Mouse (Mus musculus) intestine, embryonic 14.5 days (tissue): Measurements from ENCODE around the gene Wdr27. TPM values are rescaled to one million over a fixed set of nuclear protein-coding genes. Genes with fewer than 3 reads are reported as not detected.

ENCODE experiments used
- ATAC-seq: fragments of 200-750 bp; cut with Nextera tagmentation; replicated peaks from 2 replicates; pipeline ENCODE4 v1.8.0; 2017; ENCODE audit warnings: low read depth, moderate number of reproducible peaks, moderate TSS enrichment, moderate library complexity; ENCODE audit not compliant: low FRiP score, low TSS enrichment
- DNase-seq: peaks from one replicate; pipeline ENCODE4 v3.0.0-alpha.2; 2018; ENCODE audit warnings: low spot score
- H3K27ac ChIP-seq: fragments of 300-500 bp; sonication (generic); 2 replicates; pipeline ENCODE4 v1.5.1; 2014; ENCODE audit warnings: low read depth, mild to moderate bottlenecking, control low read depth
- H3K27me3 ChIP-seq: fragments of 300-500 bp; sonication (generic); replicated peaks from 2 replicates; pipeline ENCODE4 v1.6.1; 2014; ENCODE audit warnings: low read length, control low read depth; ENCODE audit not compliant: control insufficient read depth, insufficient read depth
- H3K36me3 ChIP-seq: fragments of 300-500 bp; sonication (generic); 2 replicates; pipeline ENCODE4 v1.6.1; 2014; ENCODE audit warnings: low read length, control low read depth; ENCODE audit not compliant: control insufficient read depth, insufficient read depth
- H3K4me1 ChIP-seq: fragments of 300-500 bp; sonication (generic); replicated peaks from 2 replicates; pipeline ENCODE4 v1.6.1; 2014; ENCODE audit warnings: low read length, control low read depth, mixed read lengths; ENCODE audit not compliant: control insufficient read depth, insufficient read depth
- H3K4me2 ChIP-seq: fragments of 300-500 bp; sonication (generic); 2 replicates; pipeline ENCODE4 v1.6.1; 2014; ENCODE audit warnings: low read length
- H3K4me3 ChIP-seq: fragments of 300-500 bp; sonication (generic); 2 replicates; pipeline ENCODE4 v1.5.1; 2014; ENCODE audit warnings: low read depth, low read length, control low read depth, mixed read lengths
- H3K9ac ChIP-seq: fragments of 300-500 bp; sonication (generic); 2 replicates; pipeline ENCODE4 v1.6.1; 2014; ENCODE audit warnings: mild to moderate bottlenecking, low read length
- H3K9me3 ChIP-seq: fragments of 300-500 bp; sonication (generic); 2 replicates; pipeline ENCODE4 v1.6.1; 2016; ENCODE audit warnings: low read length, control low read depth; ENCODE audit not compliant: control insufficient read depth
- WGBS: fragments of 180-500 bp; shearing (Covaris S2); extraction: QIAGEN DNeasy Blood & Tissue Kit; methylation state at CpG from one replicate; pipeline ENCODE4 v1.1.7; 2014; 5-methylcytosine and 5-hydroxymethylcytosine counted together
- polyA plus RNA-seq: library from polyadenylated mRNA; unstranded; fragments of >200 nt; fragmentation: Nextera tagmentation; extraction: Ambion mirVana; gene quantifications from 2 replicates; pipeline ENCODE4 v1.2.1, GENCODE M21; 2014

Gene Wdr27
- polyA plus RNA-seq, 1 experiment from 2014 or later: 6.1 TPM

DNA sequence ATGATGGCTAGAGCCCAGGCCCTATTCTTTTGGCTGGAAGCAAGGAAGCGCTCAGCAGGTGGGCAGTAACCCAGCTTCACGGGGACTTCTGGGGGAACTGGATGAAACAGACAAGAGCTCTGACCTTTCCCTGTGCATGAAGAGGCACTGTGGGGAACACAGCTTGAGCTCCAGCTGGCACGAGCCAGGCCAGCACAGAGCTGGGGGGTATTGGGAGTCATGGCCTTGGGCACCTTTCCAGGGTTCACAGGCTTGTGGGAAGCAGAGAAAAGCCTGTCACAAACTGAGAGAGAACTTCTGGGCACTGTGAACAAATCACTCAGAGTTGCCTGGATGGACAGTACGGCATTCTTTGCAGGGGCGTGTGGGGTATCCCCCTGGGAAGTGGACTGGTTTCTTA lies 118.0 kb downstream of the Wdr27 start:
- Histone ChIP-seq H3K4me3 (no peak overlapping the region), H3K4me1 (no peaks in the 10 kb centered on the region), H3K27ac (no peak overlapping the region), H3K36me3 (no peaks in the 10 kb centered on the region), H3K9me3 (no peaks in the 10 kb centered on the region), H3K4me2 (no peak overlapping the region), H3K9ac (no peak overlapping the region), H3K27me3 (no peaks in the 10 kb centered on the region)
- DNase-seq: no peak
- 77% methylated on average over 5 of the region's 5 CpGs for WGBS
- no peak for ATAC-seq

DNA sequence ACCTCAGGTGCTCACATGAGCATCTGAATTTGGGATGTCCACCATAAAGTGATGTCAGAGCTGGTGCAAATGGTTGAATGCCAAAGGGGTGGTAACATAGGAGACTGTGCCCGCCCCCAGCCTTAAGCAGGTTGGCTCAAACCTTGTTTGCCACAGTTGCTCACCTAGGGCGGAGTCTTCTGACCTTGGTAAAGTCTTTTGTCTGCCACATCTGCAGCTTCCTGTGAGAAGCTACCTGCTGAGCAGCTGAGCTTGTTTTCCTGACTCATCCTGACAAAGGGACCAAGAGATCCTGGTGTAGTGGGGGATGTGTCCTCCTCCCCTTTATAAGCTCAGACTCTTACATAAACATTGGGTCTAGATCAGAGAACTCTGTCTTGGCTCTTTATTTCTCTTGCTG lies 125.0 kb downstream of the Wdr27 start:
- 75% methylated on average over 2 of the region's 2 CpGs for WGBS

DNA sequence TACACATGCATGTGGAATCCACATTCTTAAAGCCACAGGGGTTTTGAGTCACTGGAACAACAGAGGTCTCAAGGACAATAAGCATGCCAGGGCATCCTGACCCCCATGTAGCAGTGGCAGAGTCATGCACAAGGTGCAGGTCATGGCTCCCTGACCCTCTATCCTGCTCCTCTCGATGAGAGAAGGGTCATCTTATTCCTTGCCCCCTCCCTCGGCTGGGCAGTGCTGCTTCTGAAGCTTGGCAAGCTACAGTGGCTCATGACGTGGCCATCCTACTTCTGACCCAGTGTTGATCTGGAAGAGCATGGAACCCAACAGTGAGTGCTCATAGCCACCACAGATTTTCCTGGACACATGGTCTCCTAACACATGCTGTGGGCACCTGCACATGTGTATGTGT lies 126.9 kb downstream of the Wdr27 start:
- H3K4me2 ChIP-seq: no peak overlapping the region
- no peak overlapping the region for H3K27ac ChIP-seq
- 87% methylated on average over 3 of the region's 3 CpGs for WGBS
- H3K27me3 ChIP-seq: no peaks in the 10 kb centered on the region
- DNase-seq: no peak
- H3K9ac ChIP-seq: no peak overlapping the region
- ATAC-seq: no peak
- no peaks in the 10 kb centered on the region for H3K4me1 ChIP-seq
- no peaks in the 10 kb centered on the region for H3K36me3 ChIP-seq
- no peaks in the 10 kb centered on the region for H3K9me3 ChIP-seq
- H3K4me3 ChIP-seq: no peak overlapping the region

More for the DNA sequence above, 125.0 kb downstream of the Wdr27 start:
- Histone ChIP-seq H3K27me3 (no peaks in the 10 kb centered on the region), H3K4me3 (no peak overlapping the region), H3K4me2 (no peak overlapping the region), H3K4me1 (no peaks in the 10 kb centered on the region), H3K36me3 (no peaks in the 10 kb centered on the region), H3K9ac (no peak overlapping the region), H3K9me3 (no peaks in the 10 kb centered on the region), H3K27ac (no peak overlapping the region)
- ATAC-seq (no peak), DNase-seq (no peak)

DNA sequence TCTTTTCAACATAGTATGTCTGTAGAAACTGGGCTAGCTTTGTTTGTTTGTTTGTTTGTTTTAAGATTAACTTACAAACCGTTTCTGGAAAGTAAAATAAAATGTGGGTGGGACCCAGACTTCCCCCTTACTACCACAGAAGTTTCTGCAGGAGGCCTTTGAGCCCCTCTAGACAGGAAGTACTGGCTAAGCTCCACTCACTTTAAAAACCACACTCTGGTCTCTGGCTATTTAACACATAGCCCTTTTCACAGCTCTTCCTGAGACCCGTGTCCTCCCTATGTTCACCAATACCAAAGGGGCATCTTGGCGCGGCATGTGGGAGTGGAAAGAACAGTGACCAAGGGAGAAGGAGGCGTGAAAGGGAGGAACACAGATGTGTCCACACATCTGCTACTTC lies 127.7 kb downstream of the Wdr27 start:
- ATAC-seq: no peak
- Histone ChIP-seq H3K9me3 (no peaks in the 10 kb centered on the region), H3K4me2 (no peak overlapping the region), H3K36me3 (no peaks in the 10 kb centered on the region), H3K4me3 (no peak overlapping the region), H3K4me1 (no peaks in the 10 kb centered on the region), H3K9ac (no peak overlapping the region), H3K27ac (no peak overlapping the region), H3K27me3 (no peaks in the 10 kb centered on the region)
- DNase-seq: no peak
- 76% methylated on average over 5 of the region's 5 CpGs for WGBS

DNA sequence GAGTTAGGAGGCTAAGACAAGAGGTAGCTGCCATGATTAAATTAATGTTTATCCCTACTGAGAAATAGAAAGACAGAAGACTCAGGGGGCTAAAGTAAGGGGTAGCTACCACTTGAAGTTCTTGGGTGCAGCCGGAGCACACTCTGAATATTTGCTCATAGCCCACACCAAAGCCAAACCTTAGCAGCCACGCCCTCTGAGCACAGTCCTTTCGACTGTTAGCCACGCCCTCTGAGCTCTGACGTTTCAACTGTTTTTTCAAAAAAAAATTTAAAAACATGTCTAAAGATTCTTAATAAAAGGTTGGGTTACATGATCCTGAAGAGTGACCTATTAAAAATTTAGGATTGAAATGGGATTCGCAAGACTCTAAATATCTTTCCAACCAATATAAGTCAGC lies 130.3 kb downstream of the Wdr27 start:
- ATAC-seq: no peak
- 77% methylated on average over 6 of the region's 6 CpGs for WGBS
- Histone ChIP-seq H3K36me3 (no peaks in the 10 kb centered on the region), H3K27ac (no peak overlapping the region), H3K9ac (no peak overlapping the region), H3K4me1 (no peaks in the 10 kb centered on the region), H3K4me3 (no peak overlapping the region), H3K9me3 (no peaks in the 10 kb centered on the region), H3K4me2 (no peak overlapping the region), H3K27me3 (no peaks in the 10 kb centered on the region)
- DNase-seq: no peak

DNA sequence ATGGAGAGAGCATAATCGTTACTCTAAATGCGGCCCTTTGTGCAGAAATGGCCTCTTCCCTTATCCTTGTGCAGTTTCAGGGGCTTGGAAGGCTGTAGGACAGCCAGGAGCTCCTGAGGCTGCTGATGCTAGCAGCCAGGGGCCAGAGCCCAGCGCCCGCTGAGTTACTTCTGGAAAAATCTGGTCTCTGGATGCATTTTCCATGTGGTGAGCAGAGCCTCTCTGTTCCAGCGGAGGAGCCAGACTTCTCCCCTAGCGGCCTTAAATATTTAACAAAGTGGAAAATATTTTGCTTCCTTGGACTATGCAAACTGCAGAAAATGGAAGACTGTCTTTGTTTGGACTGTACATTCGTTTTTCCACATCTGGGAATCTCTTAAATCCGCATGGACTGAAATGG lies 130.9 kb downstream of the Wdr27 start:
- H3K4me3 ChIP-seq: no peak overlapping the region
- H3K9me3 ChIP-seq: no peaks in the 10 kb centered on the region
- ATAC-seq: no peak
- H3K27ac ChIP-seq: no peak overlapping the region
- no peaks in the 10 kb centered on the region for H3K4me1 ChIP-seq
- H3K4me2 ChIP-seq: no peak overlapping the region
- H3K9ac ChIP-seq: no peak overlapping the region
- H3K27me3 ChIP-seq: no peaks in the 10 kb centered on the region
- H3K36me3 ChIP-seq: no peaks in the 10 kb centered on the region
- WGBS: 81% methylated on average over 8 of the region's 8 CpGs
- no peak for DNase-seq

DNA sequence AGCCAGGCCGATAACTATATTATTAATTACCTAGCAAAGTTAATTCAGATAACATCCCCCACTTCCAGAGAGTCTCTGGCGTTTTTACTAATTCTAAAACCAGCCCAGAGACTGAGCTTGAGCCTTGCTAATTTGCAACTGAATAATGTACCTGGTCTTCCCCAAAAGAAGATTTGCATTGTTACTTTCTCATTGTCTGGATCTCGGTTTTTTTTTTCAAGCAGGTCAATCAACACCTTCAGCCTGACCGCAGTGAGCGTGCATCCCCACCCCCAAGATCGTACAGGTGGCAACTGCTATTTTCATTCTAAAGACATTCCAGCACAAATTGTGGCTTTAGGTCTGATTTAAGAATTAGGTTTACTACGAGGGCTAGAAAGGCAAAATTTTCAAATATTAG lies 136.2 kb downstream of the Wdr27 start:
- 89% methylated on average over 7 of the region's 7 CpGs for WGBS
- H3K9ac ChIP-seq: no peak overlapping the region
- H3K4me3 ChIP-seq: no peak overlapping the region
- DNase-seq: no peak
- no peaks in the 10 kb centered on the region for H3K27me3 ChIP-seq
- no peaks in the 10 kb centered on the region for H3K36me3 ChIP-seq
- ATAC-seq: no peak
- H3K4me2 ChIP-seq: no peak overlapping the region
- no peaks in the 10 kb centered on the region for H3K9me3 ChIP-seq
- no peaks in the 10 kb centered on the region for H3K4me1 ChIP-seq
- H3K27ac ChIP-seq: no peak overlapping the region

DNA sequence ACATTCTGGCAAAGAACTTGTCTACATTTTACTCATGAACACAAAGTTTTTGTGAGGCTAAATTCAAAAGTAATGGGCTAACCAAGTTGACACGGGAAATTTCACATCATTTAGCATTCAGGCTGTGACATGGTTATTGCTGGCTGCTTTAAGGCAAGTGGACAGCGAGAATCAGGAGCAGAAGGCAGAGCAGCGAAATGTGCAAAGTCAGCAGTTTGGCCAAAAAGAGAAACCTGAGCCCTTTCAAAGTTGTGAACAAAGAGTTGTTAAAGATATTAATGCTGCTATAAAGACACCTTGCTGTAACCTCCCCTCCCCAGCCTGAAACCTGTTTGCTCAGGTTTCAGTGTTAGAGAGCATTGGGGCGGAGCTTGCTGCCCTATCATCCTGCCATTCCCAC lies 143.7 kb downstream of the Wdr27 start:
- 82% methylated on average over 4 of the region's 4 CpGs for WGBS
- Histone ChIP-seq H3K36me3 (no peaks in the 10 kb centered on the region), H3K9ac (no peak overlapping the region), H3K27ac (no peak overlapping the region), H3K4me2 (no peak overlapping the region), H3K27me3 (no peaks in the 10 kb centered on the region), H3K4me3 (no peak overlapping the region), H3K9me3 (no peaks in the 10 kb centered on the region), H3K4me1 (no peaks in the 10 kb centered on the region)
- ATAC-seq: no peak
- DNase-seq: no peak

DNA sequence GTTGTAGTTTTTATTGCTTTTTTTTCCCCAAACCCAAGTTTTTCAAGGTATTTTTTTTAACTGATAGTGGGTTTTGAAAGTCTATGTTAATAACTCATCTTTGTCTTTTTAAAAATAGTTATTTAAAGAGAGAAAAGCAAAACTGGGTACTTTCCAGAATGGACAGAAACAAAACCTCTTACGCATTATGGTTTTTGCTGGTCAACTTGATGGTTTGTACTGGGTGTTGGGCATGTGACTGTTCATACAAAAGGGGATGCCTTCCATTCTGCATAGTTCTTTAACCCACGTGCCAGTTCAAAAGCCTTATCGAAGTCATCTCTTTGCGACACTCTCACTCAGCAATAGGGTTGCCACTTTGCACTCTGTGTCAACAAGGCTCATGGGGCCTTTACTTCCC lies 147.9 kb downstream of the Wdr27 start:
- H3K27ac ChIP-seq: no peak overlapping the region
- ATAC-seq: no peak
- 93% methylated on average over 4 of the region's 4 CpGs for WGBS

More for the DNA sequence above, 147.9 kb downstream of the Wdr27 start:
- no peak overlapping the region for H3K9ac ChIP-seq
- H3K4me1 ChIP-seq: no peaks in the 10 kb centered on the region
- no peaks in the 10 kb centered on the region for H3K36me3 ChIP-seq
- H3K27me3 ChIP-seq: no peaks in the 10 kb centered on the region
- 0 out of 2 replicates have a peak, but pooled peaks cover 2% of the 10 kb centered on the region for H3K9me3 ChIP-seq
- H3K4me3 ChIP-seq: no peak overlapping the region
- DNase-seq: no peak
- no peak overlapping the region for H3K4me2 ChIP-seq
